Mouse (Mus musculus) adrenal gland, postnatal 4 days (tissue): ENCODE data around the gene Ccl9. TPM values are rescaled to one million over a fixed set of nuclear protein-coding genes. Genes with fewer than 3 reads are reported as not detected.
"Not testable (repeated sequence)": the region's sequence is repeated elsewhere in the genome, so short reads cannot be mapped to it uniquely, and the experiment has no call there.

ENCODE experiments used
- DNase-seq, 2 experiments: peaks; one replicate each; pipeline ENCODE4 v3.0.0; 2021 to 2022; ENCODE audit warnings: low spot score in 2 of 2, mixed read lengths in 2 of 2
- total RNA-seq, 2 experiments: library from RNA; stranded (reverse); gene quantifications; 2 replicates each; pipeline ENCODE4 v1.2.3; 2021

The Ccl9 gene
- total RNA-seq, 2 experiments from 2014 or later, result 5.0 to 8.5 TPM

- DNase-seq, result no peak
These were observed 3.5 kb upstream of the Ccl9 start for GRCm38 (mm10) chr11:83581626-83582610.

- no peak for DNase-seq
These were observed 2.3 kb upstream of the Ccl9 start for GRCm38 (mm10) chr11:83580699-83581232.

- no peak for DNase-seq
These were observed 563 bp upstream of the Ccl9 start for GRCm38 (mm10) chr11:83578999-83579398.

GRCm38 (mm10) chr11:83576927-83577555, 1.4 kb downstream of the Ccl9 start:
- no peak for DNase-seq

GRCm38 (mm10) chr11:83572834-83573233, 5.6 kb downstream of the Ccl9 start:
- DNase-seq, result no peak

GRCm38 (mm10) chr11:83572223-83572622, 6.2 kb downstream of the Ccl9 start:
- DNase-seq, result no peak

- no peak for DNase-seq
These were observed 8.2 kb downstream of the Ccl9 start for GRCm38 (mm10) chr11:83570189-83570588.

GRCm38 (mm10) chr11:83569249-83569648, 9.2 kb downstream of the Ccl9 start:
- DNase-seq, result no peak

GRCm38 (mm10) chr11:83568786-83569185, 9.7 kb downstream of the Ccl9 start:
- no peak for DNase-seq

- DNase-seq, result no peak
These were observed 10.4 kb downstream of the Ccl9 start for GRCm38 (mm10) chr11:83568061-83568460.

- DNase-seq, result no peak
These were observed 11.1 kb downstream of the Ccl9 start for GRCm38 (mm10) chr11:83567311-83567710.

- no peak for DNase-seq
These were observed 11.8 kb downstream of the Ccl9 start for GRCm38 (mm10) chr11:83566617-83567016.

- DNase-seq, result no peak
These were observed 14.7 kb downstream of the Ccl9 start for GRCm38 (mm10) chr11:83563754-83564153.

- no peak for DNase-seq
These were observed 16.0 kb downstream of the Ccl9 start for GRCm38 (mm10) chr11:83562311-83562887.

- DNase-seq, result no peak
These were observed 18.0 kb downstream of the Ccl9 start for GRCm38 (mm10) chr11:83560405-83560804.

- DNase-seq, result no peak
These were observed 21.4 kb downstream of the Ccl9 start for GRCm38 (mm10) chr11:83557074-83557473.

- no peak for DNase-seq
These were observed 22.2 kb downstream of the Ccl9 start for GRCm38 (mm10) chr11:83556085-83556781.

GRCm38 (mm10) chr11:83551668-83552067, 26.8 kb downstream of the Ccl9 start:
- DNase-seq, result no peak

- not testable (repeated sequence) for DNase-seq
These were observed 27.4 kb downstream of the Ccl9 start for GRCm38 (mm10) chr11:83551037-83551436.

GRCm38 (mm10) chr11:83550186-83550632, 28.2 kb downstream of the Ccl9 start:
- no peak for DNase-seq

- DNase-seq, result no peak
These were observed 34.2 kb downstream of the Ccl9 start for GRCm38 (mm10) chr11:83544214-83544613.
